50 mouse cellular contexts compared by ENCODE assay signal in the genomic region with DNA sequence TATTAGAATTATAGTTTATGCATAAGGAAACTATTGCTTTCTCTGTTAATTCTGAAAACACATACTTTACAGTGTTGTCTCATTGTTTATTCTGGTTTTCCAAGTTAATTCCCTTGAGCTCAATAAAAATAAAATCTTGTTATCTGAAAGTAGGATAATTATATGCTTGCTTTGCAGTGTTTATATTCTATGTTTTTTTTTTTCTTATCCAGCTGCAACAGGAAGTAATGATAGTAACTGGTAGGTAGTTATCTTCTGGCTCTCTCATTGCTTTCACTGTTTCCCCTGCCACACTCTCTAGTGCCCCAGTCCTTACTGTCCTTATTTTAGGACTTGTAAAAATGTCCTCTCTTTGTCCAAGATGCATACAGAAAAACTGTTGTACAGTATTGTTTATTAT. TPM values are rescaled to one million over a fixed set of nuclear protein-coding genes. Genes with fewer than 3 reads are reported as not detected.
"Had no signal": no experiment of that assay in that cellular context is flagged by ENCODE, and none has a peak within 500 bp of the region (broad histone marks: within the 10 kb centered on the region; RNA-seq: fewer than 3 reads in every experiment).

No protein-coding gene starts in this region.

- ATAC-seq: hindbrain, embryonic 16.5 days; hindbrain, postnatal 0 days; inflammation-experienced regulatory T-cells, adult 6 months; intestine, embryonic 15.5 days; intestine, embryonic 16.5 days; intestine, postnatal 0 days had no signal

- H3K36me3 ChIP-seq: heart, embryonic 10.5 days; heart, embryonic 12.5 days; heart, embryonic 13.5 days; heart, embryonic 15.5 days; hindbrain, embryonic 10.5 days; hindbrain, embryonic 12.5 days; hindbrain, embryonic 13.5 days; hindbrain, embryonic 15.5 days; intestine, embryonic 15.5 days; kidney, embryonic 15.5 days had no signal

- H3K27ac ChIP-seq: heart, embryonic 10.5 days; heart, embryonic 13.5 days; heart, embryonic 15.5 days; hindbrain, embryonic 10.5 days; hindbrain, embryonic 12.5 days; hindbrain, embryonic 13.5 days; hindbrain, embryonic 14.5 days; hindbrain, embryonic 15.5 days; hindbrain, postnatal 0 days; intestine, embryonic 15.5 days; kidney, embryonic 15.5 days; kidney, postnatal 0 days had no signal

- H3K4me3 ChIP-seq: heart, embryonic 10.5 days; heart, embryonic 12.5 days; heart, embryonic 13.5 days; heart, embryonic 15.5 days; hindbrain, embryonic 10.5 days; hindbrain, embryonic 12.5 days; hindbrain, embryonic 13.5 days; hindbrain, embryonic 15.5 days; intestine, embryonic 15.5 days; kidney, embryonic 15.5 days had no signal

- H3K9ac ChIP-seq: heart, embryonic 12.5 days; heart, embryonic 13.5 days; heart, embryonic 15.5 days; hindbrain, embryonic 12.5 days; hindbrain, embryonic 13.5 days; hindbrain, embryonic 14.5 days; hindbrain, embryonic 15.5 days; intestine, embryonic 15.5 days; kidney, embryonic 15.5 days had no signal

- H3K27me3 ChIP-seq: heart, embryonic 12.5 days; heart, embryonic 13.5 days; heart, embryonic 15.5 days; hindbrain, embryonic 12.5 days; hindbrain, embryonic 13.5 days; hindbrain, embryonic 15.5 days; intestine, embryonic 15.5 days; kidney, embryonic 15.5 days had no signal

- H3K9me3 ChIP-seq: heart, embryonic 10.5 days; heart, embryonic 12.5 days; heart, embryonic 13.5 days; heart, embryonic 15.5 days; hindbrain, embryonic 10.5 days; hindbrain, embryonic 12.5 days; hindbrain, embryonic 13.5 days; hindbrain, embryonic 15.5 days; intestine, embryonic 15.5 days; kidney, embryonic 15.5 days had no signal

- DNase-seq: heart, postnatal 10 days; heart, postnatal 14 days; heart, postnatal 36 days; heart, postnatal 4 days; kidney, adult 11 months; kidney, adult 18-20 months; kidney, adult 2 months; kidney, adult 8-10 months; kidney, adult 9 months; kidney, postnatal 10 days; kidney, postnatal 14 days; kidney, postnatal 25 days; kidney, postnatal 36 days; kidney, postnatal 4 days; layer of hippocampus, adult 9-11 months; layer of hippocampus, postnatal 36 days had no signal

RNA-seq across cellular contexts. Expression of a gene that starts 13.7 kb away (rescaled TPM):
- total RNA-seq: layer of hippocampus, adult 18-20 months; layer of hippocampus, adult 8-10 months; layer of hippocampus, postnatal 25 days; layer of hippocampus, postnatal 36 days; left cerebral cortex, adult 18-20 months had no signal
- polyA plus RNA-seq: hindbrain, embryonic 10.5 days; hindbrain, embryonic 11.5 days had no signal

RNA-seq across cellular contexts. Expression of a gene that starts 46.5 kb away (rescaled TPM):
- total RNA-seq: heart, postnatal 10 days; heart, postnatal 14 days; heart, postnatal 25 days; heart, postnatal 36 days; heart, postnatal 4 days; hematopoietic stem cell, adult 5-6 weeks; hindbrain, postnatal 0 days; layer of hippocampus, adult 18-20 months; layer of hippocampus, adult 8-10 months; layer of hippocampus, postnatal 10 days; layer of hippocampus, postnatal 14 days; layer of hippocampus, postnatal 25 days; layer of hippocampus, postnatal 36 days; left cerebral cortex, adult 18-20 months had no signal
- polyA plus RNA-seq: heart, embryonic 10.5 days; heart, embryonic 11.5 days; heart, embryonic 12.5 days; heart, embryonic 13.5 days; heart, embryonic 14.5 days; heart, embryonic 15.5 days; heart, embryonic 16.5 days; heart, postnatal 0 days; hindbrain, embryonic 10.5 days; hindbrain, embryonic 11.5 days; hindbrain, embryonic 12.5 days; hindbrain, embryonic 13.5 days; hindbrain, embryonic 14.5 days; hindbrain, embryonic 15.5 days; hindbrain, embryonic 16.5 days; hindbrain, postnatal 0 days; inflammation-experienced regulatory T-cells, adult 6 months; intestine, embryonic 14.5 days; intestine, embryonic 15.5 days; intestine, embryonic 16.5 days; intestine, postnatal 0 days; kidney, embryonic 14.5 days; kidney, embryonic 15.5 days; kidney, embryonic 16.5 days; kidney, postnatal 0 days; large intestine, adult 2 months had no signal

RNA-seq across cellular contexts. Expression of a gene that starts 58.6 kb away (rescaled TPM):
- total RNA-seq: heart, postnatal 10 days; heart, postnatal 14 days; heart, postnatal 25 days; heart, postnatal 36 days; heart, postnatal 4 days; hematopoietic stem cell, adult 5-6 weeks; hindbrain, postnatal 0 days; layer of hippocampus, adult 18-20 months; layer of hippocampus, adult 8-10 months; layer of hippocampus, postnatal 10 days; layer of hippocampus, postnatal 14 days; layer of hippocampus, postnatal 25 days; layer of hippocampus, postnatal 36 days; left cerebral cortex, adult 18-20 months had no signal
- polyA plus RNA-seq: heart, embryonic 10.5 days; heart, embryonic 11.5 days; heart, embryonic 12.5 days; heart, embryonic 13.5 days; heart, embryonic 14.5 days; heart, embryonic 15.5 days; heart, embryonic 16.5 days; heart, postnatal 0 days; hindbrain, embryonic 10.5 days; hindbrain, embryonic 11.5 days; hindbrain, embryonic 12.5 days; hindbrain, embryonic 13.5 days; hindbrain, embryonic 14.5 days; hindbrain, embryonic 15.5 days; hindbrain, embryonic 16.5 days; hindbrain, postnatal 0 days; inflammation-experienced regulatory T-cells, adult 6 months; intestine, embryonic 14.5 days; intestine, embryonic 15.5 days; intestine, embryonic 16.5 days; intestine, postnatal 0 days; kidney, adult 2 months; kidney, embryonic 14.5 days; kidney, embryonic 15.5 days; kidney, embryonic 16.5 days; kidney, postnatal 0 days; large intestine, adult 2 months had no signal
